Mouse (Mus musculus): ENCODE results near the gene Pdzph1. TPM values are rescaled to one million over a fixed set of nuclear protein-coding genes. Genes with fewer than 3 reads are reported as not detected.

Pdzph1 gene
- total RNA-seq, 2 experiments from 2014 or later, result not detected

DNA sequence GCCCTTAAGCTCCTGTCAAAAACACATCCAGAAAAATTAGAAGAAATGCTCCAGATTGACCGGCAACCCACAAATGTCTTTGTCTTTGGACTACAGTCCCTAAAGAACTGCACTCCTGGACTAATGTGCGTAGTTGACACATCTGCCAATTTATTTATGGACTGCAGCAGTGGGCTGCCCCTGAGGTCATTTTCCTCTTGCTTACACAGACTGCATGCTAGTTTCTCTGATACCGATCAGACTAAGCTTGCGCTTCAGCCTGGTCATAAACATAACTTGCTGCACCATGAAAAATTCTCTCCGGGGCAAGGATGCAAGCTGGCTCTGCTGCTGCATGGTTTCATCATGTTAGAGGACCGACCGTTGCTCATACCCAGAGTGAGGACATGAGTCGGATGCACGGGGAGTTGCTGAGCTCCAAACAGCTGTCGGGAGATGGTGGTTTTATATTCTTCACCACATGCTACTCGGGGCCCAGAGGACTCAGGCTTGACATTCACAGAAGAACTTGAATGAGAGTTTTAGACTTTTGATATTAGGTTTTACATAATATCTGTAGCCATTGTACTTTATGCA, 67.2 kb downstream of the Pdzph1 start:
- ATAC-seq (replicated peaks; ENCODE audit: poor library complexity, severe bottlenecking), result peak; percentile 69

DNA sequence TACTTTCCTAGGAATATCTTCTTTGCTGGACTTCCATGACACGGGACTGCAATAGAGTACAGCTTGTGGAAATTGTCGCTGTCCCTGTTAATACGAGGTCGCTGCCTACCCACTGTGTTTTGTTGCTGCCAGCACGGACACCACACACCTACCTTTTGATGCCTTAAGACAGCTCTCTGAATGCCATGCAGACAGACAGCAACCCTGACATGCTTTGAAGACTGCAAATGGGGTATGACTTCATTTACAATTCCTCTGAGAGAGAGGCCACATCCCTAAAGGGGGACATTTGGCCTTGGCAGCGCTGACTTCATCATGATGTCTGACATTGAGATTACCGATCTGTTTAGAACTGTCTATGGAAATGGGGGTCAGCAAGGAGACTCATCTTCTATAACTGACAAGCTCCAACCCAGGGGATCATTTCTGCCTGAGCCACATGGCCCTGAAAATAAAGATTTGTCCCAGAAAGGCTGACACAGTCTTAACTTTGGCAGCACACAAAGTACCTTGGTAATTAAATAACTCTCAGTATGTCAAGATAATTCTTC, 67.8 kb downstream of the Pdzph1 start:
- no peak for ATAC-seq (replicated peaks; ENCODE audit: poor library complexity, severe bottlenecking)

DNA sequence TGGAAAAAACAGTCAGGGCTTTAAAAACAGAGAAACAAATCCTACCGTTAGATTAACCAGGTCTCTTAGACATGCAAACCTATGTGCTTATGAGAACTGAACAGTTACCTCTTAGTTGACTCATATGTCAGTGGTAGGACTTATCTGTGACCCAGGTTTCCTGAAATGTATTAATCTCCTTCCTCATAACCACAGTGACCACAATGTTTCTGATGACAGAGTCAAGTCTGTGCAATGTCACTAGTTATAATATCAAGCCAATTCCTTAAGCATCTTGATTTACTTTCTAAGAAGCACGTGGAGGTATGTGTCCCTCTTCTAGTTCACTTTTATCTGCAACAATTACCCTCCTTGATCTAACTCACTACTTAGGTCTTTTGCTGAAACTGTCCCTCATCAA, 68.4 kb downstream of the Pdzph1 start:
- ATAC-seq (replicated peaks; ENCODE audit: poor library complexity, severe bottlenecking), result peak; percentile 79

DNA sequence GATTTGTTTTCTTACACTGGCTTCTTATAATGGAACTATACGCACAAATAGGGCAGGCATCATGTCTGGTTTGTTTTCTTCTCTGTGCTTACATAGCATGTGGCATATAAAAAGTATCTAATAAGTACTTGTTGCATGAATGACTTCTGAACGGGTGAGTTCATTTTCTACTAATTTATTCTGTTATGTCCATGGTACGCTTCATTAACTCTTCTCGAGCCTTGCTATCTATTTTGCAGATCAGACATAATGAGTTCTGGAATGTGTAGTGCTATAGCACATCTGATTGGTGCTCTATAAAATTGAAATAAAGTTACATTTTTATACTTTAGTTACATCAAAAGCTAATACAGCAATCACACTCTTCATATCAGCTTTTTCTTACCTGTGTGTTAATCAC, 71.2 kb downstream of the Pdzph1 start:
- no peak for ATAC-seq (replicated peaks; ENCODE audit: poor library complexity, severe bottlenecking)

DNA sequence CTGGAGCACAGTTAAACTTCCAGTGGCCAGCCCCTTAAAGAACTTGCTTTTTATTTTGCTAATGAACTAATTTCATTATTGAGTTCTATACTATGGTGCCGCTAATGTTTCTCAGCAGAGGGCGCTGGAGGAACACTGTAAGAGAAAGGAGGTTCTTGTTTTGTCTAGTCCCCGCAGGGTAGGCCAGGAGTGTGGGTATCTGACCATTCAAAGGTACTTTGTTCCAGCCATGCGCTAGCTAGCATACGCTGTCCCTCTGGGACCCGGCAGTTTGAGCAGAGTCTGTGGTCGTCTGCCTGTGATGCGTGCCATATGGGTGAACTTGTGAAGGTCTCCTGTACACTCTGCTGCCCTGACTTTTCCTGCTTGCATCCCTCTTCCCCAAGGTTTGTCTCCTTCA, 72.1 kb downstream of the Pdzph1 start:
- ATAC-seq (replicated peaks; ENCODE audit: poor library complexity, severe bottlenecking), result peak; percentile 57

DNA sequence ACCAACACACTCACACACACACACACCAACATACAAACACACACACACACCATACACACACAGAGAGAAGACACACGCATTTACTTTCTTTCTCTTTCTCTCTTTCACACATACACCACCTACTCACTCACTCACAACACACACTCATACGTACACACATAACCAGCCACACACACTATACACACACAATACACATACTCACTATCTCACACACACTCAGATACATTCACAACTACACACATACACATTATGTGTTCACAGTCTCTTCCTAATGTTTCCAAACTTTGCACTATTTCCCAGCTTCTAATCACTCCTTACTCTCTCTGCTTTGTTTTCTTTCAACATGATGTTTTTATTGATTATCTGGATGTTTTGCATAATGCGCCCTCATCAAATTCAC, 72.6 kb downstream of the Pdzph1 start:
- ATAC-seq (replicated peaks; ENCODE audit: poor library complexity, severe bottlenecking), result no peak

DNA sequence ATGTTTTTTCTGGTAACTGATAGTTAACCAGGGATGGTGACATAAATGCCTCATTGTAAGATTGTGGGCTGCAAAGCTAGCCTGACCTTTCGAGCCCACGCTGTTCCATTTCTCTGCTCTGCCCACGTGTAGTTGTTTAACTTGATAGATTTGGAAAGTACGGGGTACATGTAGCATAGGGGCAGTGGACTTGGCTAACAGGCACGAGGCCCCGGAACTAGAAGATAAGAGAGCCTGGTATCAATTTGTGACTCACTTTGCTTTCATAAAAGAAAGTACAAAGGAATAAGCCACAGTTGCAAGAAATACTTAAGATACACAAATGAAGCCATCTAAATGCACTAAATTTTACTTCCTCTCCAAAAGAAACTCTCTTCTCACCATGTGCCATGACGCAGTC, 79.6 kb downstream of the Pdzph1 start:
- no peak for ATAC-seq (replicated peaks; ENCODE audit: poor library complexity, severe bottlenecking)

DNA sequence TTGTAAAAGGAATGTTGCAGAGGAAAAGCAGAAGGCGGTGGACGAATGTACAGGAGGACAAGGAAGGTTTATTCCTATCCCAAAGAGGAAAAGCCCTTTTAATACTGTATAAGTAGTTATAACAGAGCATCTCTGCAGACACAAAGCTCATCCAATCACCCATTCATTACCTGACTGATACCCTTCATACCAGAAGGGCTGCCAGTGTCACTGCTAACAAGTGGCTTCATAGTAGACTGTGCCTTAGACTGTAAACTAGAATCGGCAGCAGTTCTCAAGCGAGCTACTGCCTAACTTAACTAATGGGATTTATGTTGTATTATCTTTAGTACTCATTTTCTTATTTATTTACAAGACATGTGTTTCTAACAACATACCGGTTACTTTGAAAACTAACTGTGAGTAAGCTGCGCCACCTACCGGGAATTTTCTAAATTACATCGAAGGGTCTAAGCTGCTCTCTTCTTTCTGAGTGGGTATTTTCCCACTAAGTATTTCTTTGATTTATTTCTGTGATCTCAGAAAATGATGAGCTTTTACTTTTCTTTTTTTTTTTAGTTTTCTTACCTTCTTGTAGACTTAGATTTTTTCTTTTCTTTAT, 82.0 kb downstream of the Pdzph1 start:
- peak; percentile 61 for ATAC-seq (replicated peaks; ENCODE audit: poor library complexity, severe bottlenecking)

DNA sequence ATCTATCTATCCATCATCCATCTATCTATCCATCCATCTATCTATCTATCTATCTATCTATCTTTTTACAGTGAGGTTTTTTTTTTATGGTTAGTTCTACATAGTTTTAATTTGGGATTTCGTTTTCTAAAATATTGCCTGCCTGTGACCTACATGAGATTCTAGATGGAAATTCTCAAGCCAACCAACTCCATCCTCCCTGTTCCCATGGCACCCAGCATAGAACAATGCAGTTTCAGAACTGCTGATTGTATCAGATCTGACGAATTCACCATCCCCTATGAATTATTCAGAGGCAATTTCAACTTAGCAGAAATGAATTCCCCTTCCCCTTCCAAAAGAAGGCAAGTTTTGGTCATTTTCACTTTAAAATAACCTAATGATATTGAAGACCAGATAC, 85.2 kb downstream of the Pdzph1 start:
- no peak for ATAC-seq (replicated peaks; ENCODE audit: poor library complexity, severe bottlenecking)

DNA sequence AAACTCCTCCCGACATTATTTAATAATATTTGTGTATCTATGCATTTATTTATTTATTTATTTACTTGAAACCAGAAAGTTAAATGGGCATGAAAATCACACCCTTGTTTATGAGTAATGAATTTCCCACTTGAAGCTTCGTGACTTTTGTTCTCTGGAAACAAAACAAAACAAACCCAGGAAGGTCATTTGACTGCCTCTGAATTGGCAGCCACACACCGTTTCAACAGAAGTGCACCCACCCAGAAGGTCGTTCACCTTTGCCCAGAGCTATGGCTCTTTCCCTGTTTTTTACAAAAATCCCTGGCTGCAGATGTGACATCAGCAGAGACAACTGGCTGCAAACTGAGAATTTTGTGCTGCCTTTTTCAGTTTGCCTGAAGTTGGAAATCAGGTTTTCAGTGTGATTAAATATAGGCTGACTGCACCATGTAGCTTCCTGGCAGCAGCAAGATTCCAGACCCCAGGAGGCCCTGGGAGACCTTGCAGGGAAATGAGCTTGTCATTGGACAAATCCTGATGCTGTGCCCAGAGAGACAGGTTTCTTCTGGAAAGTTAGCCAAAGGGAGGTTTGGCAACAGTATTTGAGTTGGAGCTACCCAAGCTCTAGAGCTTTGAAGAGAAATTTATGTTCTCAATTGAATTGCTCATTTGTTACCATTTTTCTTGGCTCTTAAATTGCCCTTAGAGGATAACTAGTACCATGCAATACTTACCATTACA, 99.5 kb downstream of the Pdzph1 start:
- no peak for ATAC-seq (replicated peaks; ENCODE audit: poor library complexity, severe bottlenecking)

DNA sequence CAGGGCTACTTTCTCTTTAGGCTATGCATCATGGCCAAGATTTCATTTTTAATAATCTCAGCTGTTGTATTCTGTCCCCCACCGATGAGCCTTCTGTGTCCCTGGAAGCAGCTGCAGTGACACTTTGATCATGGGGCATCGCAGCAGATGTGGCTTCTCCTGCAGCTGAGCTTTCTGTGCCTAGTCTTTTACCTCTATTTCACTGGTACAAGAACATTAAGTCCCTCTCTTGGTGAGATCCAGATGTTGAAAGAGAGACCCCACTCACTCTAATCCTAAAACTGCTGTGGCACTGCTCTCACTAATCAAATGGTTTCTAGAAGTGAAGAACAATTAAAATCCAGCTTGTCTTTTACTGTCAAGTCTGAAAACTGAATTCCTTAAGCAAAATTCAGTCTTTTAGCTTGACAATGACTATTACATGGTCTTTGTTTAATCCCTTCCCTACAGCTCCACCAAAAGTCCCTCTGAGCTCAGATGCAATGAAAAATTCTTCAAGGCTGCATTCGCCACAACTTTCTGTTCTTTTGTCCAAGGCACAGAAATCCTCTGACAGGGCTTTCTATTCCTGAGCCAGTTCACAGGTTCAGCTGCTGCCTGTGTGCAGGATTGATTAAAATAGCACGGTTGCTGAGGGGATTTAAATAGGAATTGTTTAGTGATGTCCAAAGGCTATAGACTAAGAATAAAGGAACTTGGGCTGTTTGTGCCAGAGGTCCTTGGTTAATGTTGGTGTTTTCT, 101.1 kb downstream of the Pdzph1 start:
- no peak for ATAC-seq (replicated peaks; ENCODE audit: poor library complexity, severe bottlenecking)

DNA sequence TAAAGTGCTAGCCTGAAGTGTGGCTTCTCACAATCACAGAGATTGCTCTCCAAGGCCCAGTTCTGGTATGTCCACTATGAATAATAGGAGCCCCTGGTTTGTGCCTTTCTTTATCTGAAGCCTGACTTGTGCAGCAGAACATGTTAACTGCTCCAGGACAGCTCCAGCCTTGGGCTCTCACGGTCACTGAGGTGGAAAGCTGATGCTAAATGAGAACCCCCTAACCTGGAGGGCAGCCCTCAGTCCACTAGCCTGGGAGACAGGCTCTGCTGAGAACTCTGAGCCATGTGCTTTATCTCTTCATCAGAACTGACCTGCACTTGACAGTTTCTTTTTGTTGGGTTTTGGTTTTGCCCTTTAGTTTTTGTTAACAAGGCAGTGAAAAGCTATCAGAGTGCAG, 106.8 kb downstream of the Pdzph1 start:
- ATAC-seq (replicated peaks; ENCODE audit: poor library complexity, severe bottlenecking), result no peak

DNA sequence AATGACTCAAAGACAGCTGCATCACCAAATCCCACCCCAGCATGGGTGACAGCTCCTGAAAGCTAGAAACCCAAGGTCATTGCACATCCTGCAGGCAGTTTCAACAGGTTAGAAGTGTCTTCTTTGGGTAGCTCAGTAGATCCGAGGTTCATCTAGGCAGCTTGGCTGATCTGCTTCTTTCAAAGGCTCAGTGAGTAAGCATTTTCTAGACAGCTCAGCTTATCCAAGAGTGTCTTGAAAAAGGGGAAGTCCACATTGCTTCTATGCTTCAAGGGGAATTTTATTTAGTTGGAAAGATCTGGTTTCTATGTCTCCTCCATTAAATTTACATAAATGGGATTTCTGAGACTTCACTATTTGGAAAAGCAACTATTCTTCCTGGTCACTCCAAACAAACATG, 117.8 kb downstream of the Pdzph1 start:
- ATAC-seq (replicated peaks; ENCODE audit: poor library complexity, severe bottlenecking), result no peak

DNA sequence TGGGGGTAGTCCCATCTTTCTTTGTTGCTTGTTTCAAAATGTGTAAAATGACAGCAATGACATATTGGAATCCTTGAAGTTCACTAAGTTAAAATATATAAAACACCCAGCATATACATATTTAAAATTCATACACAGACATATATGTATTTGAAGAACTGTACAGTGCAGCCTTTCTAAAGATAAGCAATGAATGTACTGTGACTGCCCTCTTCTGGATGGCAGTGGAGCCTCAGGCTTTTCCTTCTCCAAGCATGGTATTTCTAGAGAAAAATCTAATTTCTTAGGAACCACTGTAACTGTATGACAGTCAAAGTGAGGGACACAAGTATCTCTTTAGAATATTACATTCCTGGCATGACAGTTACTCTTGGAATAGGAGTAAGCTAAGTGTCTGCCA, 120.4 kb downstream of the Pdzph1 start:
- no peak for ATAC-seq (replicated peaks; ENCODE audit: poor library complexity, severe bottlenecking)

Other genes starting within 250 kb of the Pdzph1 start
- 3.3 and 6.5 TPM in 2 replicates for gene Nudt12, start 22.0 kb upstream of the Pdzph1 start, total RNA-seq (2014; fragmentation: Nextera tagmentation)
- 4.1 and 7.1 TPM in 2 replicates for gene Nudt12, start 22.0 kb upstream of the Pdzph1 start, total RNA-seq (2017)

Data from granulocyte monocyte progenitor cell, adult 5-6 weeks (primary cell).